Mouse (Mus musculus) urinary bladder, postnatal 25 days (tissue): Measurements from ENCODE around the gene Paxbp1.

Experiments
- DNase-seq: peaks from one replicate; pipeline ENCODE4 v3.0.0; 2022; ENCODE audit warnings: low spot score

The Paxbp1 gene

GRCm38 (mm10) chr16:90996327-90997243 lies 47.8 kb downstream of the Paxbp1 start:
- DNase-seq = no peak

GRCm38 (mm10) chr16:90995498-90995897 lies 48.8 kb downstream of the Paxbp1 start:
- no peak for DNase-seq

- DNase-seq = no peak
Measured at GRCm38 (mm10) chr16:90995023-90995422, 49.3 kb downstream of the Paxbp1 start.

- DNase-seq = no peak
Measured at GRCm38 (mm10) chr16:90989162-90989561, 55.2 kb downstream of the Paxbp1 start.

- no peak for DNase-seq
Measured at GRCm38 (mm10) chr16:90988665-90989064, 55.7 kb downstream of the Paxbp1 start.

- no peak for DNase-seq
Measured at GRCm38 (mm10) chr16:90988039-90988438, 56.3 kb downstream of the Paxbp1 start.

- DNase-seq = no peak
Measured at GRCm38 (mm10) chr16:90971004-90971403, 73.3 kb downstream of the Paxbp1 start.

GRCm38 (mm10) chr16:90966241-90966640 lies 78.1 kb downstream of the Paxbp1 start:
- no peak for DNase-seq

- no peak for DNase-seq
Measured at GRCm38 (mm10) chr16:90964302-90964701, 80.0 kb downstream of the Paxbp1 start.
